Mouse (Mus musculus) inflammation-experienced regulatory T-cells, adult 6 months (primary cell): ENCODE measurements around the gene Zbtb16. TPM values are rescaled to one million over a fixed set of nuclear protein-coding genes. Genes with fewer than 3 reads are reported as not detected.

Experiments used
- ATAC-seq: one replicate; pipeline ENCODE4 v1.8.0; 2017
- polyA plus RNA-seq, 3 experiments: library from polyadenylated mRNA; unstranded; fragments of 100-300 nt; shearing (Covaris generic); gene quantifications; one replicate each; pipeline ENCODE4 v1.2.1; 2017

The Zbtb16 gene
- polyA plus RNA-seq, 3 experiments from 2014 or later = not detected

GRCm38 (mm10) chr9:48801322-48801721 lies 34.7 kb downstream of the Zbtb16 start:
- no peak for ATAC-seq

GRCm38 (mm10) chr9:48800627-48801026 lies 35.4 kb downstream of the Zbtb16 start:
- no peak for ATAC-seq

GRCm38 (mm10) chr9:48798044-48798443 lies 38.0 kb downstream of the Zbtb16 start:
- ATAC-seq = no peak

GRCm38 (mm10) chr9:48796267-48796822 lies 39.7 kb downstream of the Zbtb16 start:
- no peak for ATAC-seq

- no peak for ATAC-seq
Measured at GRCm38 (mm10) chr9:48795740-48796139, 40.3 kb downstream of the Zbtb16 start.

- no peak for ATAC-seq
Measured at GRCm38 (mm10) chr9:48795095-48795494, 40.9 kb downstream of the Zbtb16 start.

GRCm38 (mm10) chr9:48794463-48794862 lies 41.6 kb downstream of the Zbtb16 start:
- ATAC-seq = no peak

- ATAC-seq = no peak
Measured at GRCm38 (mm10) chr9:48793638-48794188, 42.3 kb downstream of the Zbtb16 start.

- ATAC-seq = no peak
Measured at GRCm38 (mm10) chr9:48790575-48790974, 45.4 kb downstream of the Zbtb16 start.

GRCm38 (mm10) chr9:48787906-48788410 lies 48.1 kb downstream of the Zbtb16 start:
- no peak for ATAC-seq

- no peak for ATAC-seq
Measured at GRCm38 (mm10) chr9:48787321-48787720, 48.7 kb downstream of the Zbtb16 start.

GRCm38 (mm10) chr9:48786814-48787213 lies 49.2 kb downstream of the Zbtb16 start:
- ATAC-seq = no peak

- ATAC-seq = no peak
Measured at GRCm38 (mm10) chr9:48784937-48785336, 51.1 kb downstream of the Zbtb16 start.

- ATAC-seq = no peak
Measured at GRCm38 (mm10) chr9:48783292-48783691, 52.7 kb downstream of the Zbtb16 start.

- no peak for ATAC-seq
Measured at GRCm38 (mm10) chr9:48782284-48783060, 53.5 kb downstream of the Zbtb16 start.

GRCm38 (mm10) chr9:48776268-48776667 lies 59.8 kb downstream of the Zbtb16 start:
- no peak for ATAC-seq

GRCm38 (mm10) chr9:48775561-48775960 lies 60.5 kb downstream of the Zbtb16 start:
- no peak for ATAC-seq

GRCm38 (mm10) chr9:48773710-48774109 lies 62.3 kb downstream of the Zbtb16 start:
- no peak for ATAC-seq

- ATAC-seq = no peak
Measured at GRCm38 (mm10) chr9:48773130-48773529, 62.9 kb downstream of the Zbtb16 start.

- no peak for ATAC-seq
Measured at GRCm38 (mm10) chr9:48771504-48771903, 64.5 kb downstream of the Zbtb16 start.

- ATAC-seq = no peak
Measured at GRCm38 (mm10) chr9:48768965-48769364, 67.1 kb downstream of the Zbtb16 start.

- no peak for ATAC-seq
Measured at GRCm38 (mm10) chr9:48767666-48768432, 68.2 kb downstream of the Zbtb16 start.

- no peak for ATAC-seq
Measured at GRCm38 (mm10) chr9:48765927-48766326, 70.1 kb downstream of the Zbtb16 start.
